Mouse (Mus musculus) midbrain, embryonic 16.5 days (tissue): Measurements from ENCODE around the gene Ctsl. TPM values are rescaled to one million over a fixed set of nuclear protein-coding genes. Genes with fewer than 3 reads are reported as not detected.
A peak's percentile ranks its signal among the peaks of the same experiment; 100 is the strongest.

ENCODE experiments used
- ATAC-seq: fragments of 200-750 bp; cut with Nextera tagmentation; 2 replicates; pipeline ENCODE4 v1.8.0; 2017; ENCODE audit warnings: moderate TSS enrichment
- H3K27ac ChIP-seq: fragments of 300-500 bp; sonication (generic); 2 replicates; pipeline ENCODE4 v1.5.1; 2014; ENCODE audit warnings: mild to moderate bottlenecking, low read length, mixed read lengths
- H3K27me3 ChIP-seq: fragments of 300-500 bp; sonication (generic); 2 replicates; pipeline ENCODE4 v1.6.1; 2014; ENCODE audit warnings: low read depth, low read length, mixed read lengths; ENCODE audit not compliant: control insufficient read depth, insufficient read depth
- H3K36me3 ChIP-seq: fragments of 300-500 bp; sonication (generic); 2 replicates; pipeline ENCODE4 v1.6.1; 2014; ENCODE audit warnings: mild to moderate bottlenecking, low read length, moderate library complexity, mixed read lengths; ENCODE audit not compliant: control insufficient read depth, insufficient read depth
- H3K4me1 ChIP-seq: fragments of 300-500 bp; sonication (generic); 2 replicates; pipeline ENCODE4 v1.6.1; 2014; ENCODE audit warnings: mild to moderate bottlenecking, low read length, mixed read lengths; ENCODE audit not compliant: control insufficient read depth, insufficient read depth
- H3K4me2 ChIP-seq: fragments of 300-500 bp; sonication (generic); 2 replicates; pipeline ENCODE4 v1.6.1; 2014; ENCODE audit warnings: mild to moderate bottlenecking, low read length, mixed read lengths
- H3K4me3 ChIP-seq: fragments of 300-500 bp; sonication (generic); 2 replicates; pipeline ENCODE4 v1.5.1; 2014; ENCODE audit warnings: low read depth, mild to moderate bottlenecking, low read length, moderate library complexity, mixed read lengths
- H3K9ac ChIP-seq: fragments of 300-500 bp; sonication (generic); 2 replicates; pipeline ENCODE4 v1.6.1; 2014; ENCODE audit warnings: low read depth, low read length, mixed read lengths
- H3K9me3 ChIP-seq: fragments of 300-500 bp; sonication (generic); replicated peaks from 2 replicates; pipeline ENCODE4 v1.6.1; 2014; ENCODE audit warnings: mild to moderate bottlenecking, low read length, mixed read lengths; ENCODE audit not compliant: control insufficient read depth, poor library complexity, severe bottlenecking
- WGBS: fragments of 180-500 bp; shearing (Covaris S2); extraction: QIAGEN DNeasy Blood & Tissue Kit; methylation state at CpG from one replicate; pipeline ENCODE4 v1.1.7; 2014; 5-methylcytosine and 5-hydroxymethylcytosine counted together
- polyA plus RNA-seq: library from polyadenylated mRNA; unstranded; fragments of >200 nt; fragmentation: Nextera tagmentation; extraction: Ambion mirVana; gene quantifications from 2 replicates; pipeline ENCODE4 v1.2.1, GENCODE M21; 2015

The Ctsl gene
- polyA plus RNA-seq, 1 experiment from 2014 or later, result 163 TPM

DNA sequence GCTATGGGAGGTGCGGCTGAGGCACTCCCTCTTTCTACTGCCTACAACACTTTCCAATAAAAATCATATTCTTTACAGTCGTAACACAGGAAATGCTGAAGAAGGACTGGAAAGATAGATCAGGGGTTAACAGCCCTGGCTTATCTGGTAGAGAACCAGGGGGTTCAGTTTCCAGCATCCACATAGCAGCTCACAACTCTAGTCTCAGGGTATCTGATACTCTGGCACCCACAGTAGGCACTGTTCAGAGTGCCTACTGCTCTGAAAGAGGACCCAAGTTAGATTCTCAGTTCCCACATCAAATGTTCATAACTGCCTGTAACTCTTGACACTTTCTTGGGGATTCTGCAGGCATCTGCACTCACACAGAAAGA lies 57.8 kb downstream of the Ctsl start:
- no peaks in the 10 kb centered on the region for H3K36me3 ChIP-seq

DNA sequence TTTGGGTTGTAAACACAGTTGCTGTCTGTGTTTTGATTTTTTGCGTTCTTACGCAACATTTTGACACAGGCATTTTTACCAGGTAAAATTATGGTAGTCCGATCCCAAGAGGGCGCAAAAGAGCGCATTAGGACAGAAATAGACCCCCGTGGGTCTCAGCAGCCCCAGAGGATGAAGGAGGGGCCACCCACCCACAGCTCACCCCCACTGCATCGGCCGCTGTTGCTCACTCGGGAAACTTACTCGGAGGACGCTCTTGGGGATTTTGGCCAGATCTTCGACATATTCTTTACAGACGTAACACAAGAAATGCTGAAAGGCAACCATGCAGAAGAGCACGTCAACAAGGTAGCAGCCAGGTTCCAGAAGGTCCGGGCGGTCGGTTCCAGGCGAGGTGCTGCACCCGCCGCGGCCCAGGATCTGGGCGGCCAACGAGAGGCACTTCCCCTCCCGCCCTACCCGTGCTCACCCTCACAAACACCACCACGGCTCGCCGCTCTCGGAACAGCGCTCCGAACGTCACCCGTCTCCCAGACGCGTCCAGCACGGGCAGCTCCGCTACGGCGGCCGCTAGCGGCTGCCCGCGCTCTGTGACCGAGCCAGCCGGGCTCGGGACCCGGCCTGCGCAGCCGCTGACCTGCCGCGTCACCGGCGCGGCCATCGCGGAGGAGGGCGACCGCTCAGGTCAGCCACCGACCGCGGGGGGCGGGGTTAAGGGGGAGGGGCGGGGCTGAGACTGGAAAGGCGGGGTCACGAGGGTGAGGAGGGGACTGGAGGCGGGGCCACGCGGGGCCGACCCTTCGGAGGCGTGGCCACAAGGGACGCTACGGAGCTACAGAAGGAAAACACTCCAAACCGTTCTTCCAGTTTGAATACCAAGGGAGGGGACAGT lies 58.4 kb downstream of the Ctsl start, which contains the start of gene Aaed1:
Aaed1 (minus strand) TSS at position 687 of the 892 bp plus-strand sequence.
- under 1% methylated on average over 73 of the region's 74 CpGs for WGBS
- Histone ChIP-seq H3K27me3 (no peaks in the 10 kb centered on the region), H3K9ac (peak within 1 kb of the TSS; percentile 77), H3K9me3 (no peaks in the 10 kb centered on the region), H3K36me3 (no peaks in the 10 kb centered on the region), H3K4me1 (peaks cover 8% of the 10 kb centered on the region), H3K27ac (peak within 1 kb of the TSS; percentile 87), H3K4me3 (peak within 1 kb of the TSS; percentile 61), H3K4me2 (peak within 1 kb of the TSS; percentile 70)
- ATAC-seq, result peak; percentile 95

More for the DNA sequence above, 57.8 kb downstream of the Ctsl start:
- no peaks in the 10 kb centered on the region for H3K27me3 ChIP-seq
- no peak for ATAC-seq
- 0% methylated on average over 2 of the region's 2 CpGs for WGBS
- peak overlapping the region; percentile 61 for H3K4me3 ChIP-seq
- no peaks in the 10 kb centered on the region for H3K9me3 ChIP-seq
- peak overlapping the region; percentile 47; the same call in 1 of the 2 replicates for H3K27ac ChIP-seq
- peaks cover 8% of the 10 kb centered on the region for H3K4me1 ChIP-seq
- H3K4me2 ChIP-seq, result peak overlapping the region; percentile 70
- peak overlapping the region; percentile 77 for H3K9ac ChIP-seq

DNA sequence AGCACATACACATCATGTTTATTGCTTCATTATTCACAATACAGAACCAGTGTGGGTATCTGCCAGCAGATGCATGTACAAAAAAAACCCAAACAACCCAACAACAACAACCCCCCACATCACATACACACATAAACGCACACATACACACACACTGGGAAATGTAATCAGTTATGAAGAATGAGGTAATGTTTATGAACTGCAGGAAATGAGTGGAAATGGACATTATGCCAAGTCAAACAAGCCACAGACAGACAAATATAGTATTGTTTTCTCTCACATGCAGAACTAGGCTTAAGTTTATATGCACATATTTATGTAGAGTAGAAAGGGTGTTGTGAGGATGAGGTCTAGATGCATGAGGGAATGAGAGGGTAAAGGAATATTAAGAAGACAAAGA lies 59.4 kb downstream of the Ctsl start:
- peak overlapping the region; percentile 70 for H3K4me2 ChIP-seq
- H3K4me1 ChIP-seq, result peaks cover 8% of the 10 kb centered on the region
- H3K9ac ChIP-seq, result no peak overlapping the region; the same call in 1 of the 2 replicates
- no peaks in the 10 kb centered on the region for H3K9me3 ChIP-seq
- no peaks in the 10 kb centered on the region for H3K36me3 ChIP-seq
- no peak for ATAC-seq
- WGBS, result 90% methylated on average over 1 of the region's 1 CpGs
- no peaks in the 10 kb centered on the region for H3K27me3 ChIP-seq
- no peak overlapping the region; the same call in 1 of the 2 replicates for H3K4me3 ChIP-seq
- H3K27ac ChIP-seq, result no peak overlapping the region

DNA sequence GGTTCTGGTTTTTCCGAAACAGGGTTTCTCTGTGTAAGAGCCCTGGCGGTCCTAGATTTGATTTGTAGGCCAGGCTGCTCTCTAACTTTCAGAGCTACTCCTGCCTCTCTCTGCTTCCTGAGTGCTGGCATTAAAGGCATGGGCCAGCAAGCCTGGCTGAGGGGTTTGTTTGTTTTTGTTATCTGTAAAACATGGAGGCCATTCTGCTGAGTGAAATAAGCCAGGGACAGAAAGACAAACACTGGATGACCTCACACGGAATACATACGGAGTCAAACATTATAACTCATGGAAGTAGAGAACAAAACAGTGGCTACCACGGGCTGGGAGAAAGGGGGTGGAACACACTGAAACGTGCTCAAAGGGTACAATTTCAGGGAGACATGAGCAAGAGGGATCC lies 60.1 kb downstream of the Ctsl start:
- Histone ChIP-seq H3K9ac (no peak overlapping the region), H3K36me3 (no peaks in the 10 kb centered on the region), H3K9me3 (no peaks in the 10 kb centered on the region), H3K4me2 (no peak overlapping the region), H3K27ac (no peak overlapping the region), H3K27me3 (no peaks in the 10 kb centered on the region), H3K4me3 (no peak overlapping the region), H3K4me1 (peaks cover 7% of the 10 kb centered on the region)
- ATAC-seq, result no peak
- 87% methylated on average over 6 of the region's 6 CpGs for WGBS

DNA sequence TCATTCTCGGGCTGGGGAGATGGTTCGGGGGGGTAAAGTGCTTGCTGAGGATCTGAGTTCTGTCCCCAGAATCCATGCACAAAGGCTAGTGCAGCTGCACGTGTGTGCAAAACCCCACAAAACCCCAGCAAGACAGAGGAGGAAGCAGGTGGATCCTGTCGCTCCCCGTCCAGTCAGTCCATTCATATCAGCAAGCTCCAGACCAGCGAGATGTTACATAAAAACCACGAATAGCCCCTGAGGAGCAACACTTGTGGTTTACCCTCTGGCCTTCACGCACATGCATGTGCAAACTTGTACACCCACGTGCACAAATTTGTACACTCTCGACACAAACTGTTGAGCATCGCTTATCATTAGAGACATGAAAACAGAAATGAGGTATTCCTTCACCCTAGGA lies 60.8 kb downstream of the Ctsl start:
- no peaks in the 10 kb centered on the region for H3K36me3 ChIP-seq
- H3K27me3 ChIP-seq, result no peaks in the 10 kb centered on the region
- no peak overlapping the region for H3K4me2 ChIP-seq
- H3K9ac ChIP-seq, result no peak overlapping the region
- WGBS, result 84% methylated on average over 11 of the region's 11 CpGs
- H3K27ac ChIP-seq, result no peak overlapping the region
- peaks cover 6% of the 10 kb centered on the region for H3K4me1 ChIP-seq
- ATAC-seq, result no peak
- H3K9me3 ChIP-seq, result no peaks in the 10 kb centered on the region
- H3K4me3 ChIP-seq, result no peak overlapping the region

Other genes starting within 250 kb of the Ctsl start
- 0.99 and 2.1 TPM in 2 replicates for gene Slc35d2, start 241.5 kb downstream of the Ctsl start, polyA plus RNA-seq
- gene Zfp367, start 217.7 kb downstream of the Ctsl start, polyA plus RNA-seq, result 3.8 and 4.6 TPM in 2 replicates
- 34.7 and 41.9 TPM in 2 replicates for gene Habp4, start 209.1 kb downstream of the Ctsl start, polyA plus RNA-seq
- gene Cdc14b, start 95.6 kb downstream of the Ctsl start, polyA plus RNA-seq, result 1.5 and 2.3 TPM in 2 replicates
- 10.7 and 11.5 TPM in 2 replicates for gene Aaed1, start 58.2 kb downstream of the Ctsl start, polyA plus RNA-seq
- gene Cdk20, start 61.4 kb upstream of the Ctsl start, polyA plus RNA-seq, result 29.3 and 31.4 TPM in 2 replicates
- 0.16 TPM in 1 of 2 replicates, not detected in the other for gene Fam240b, start 126.9 kb upstream of the Ctsl start, polyA plus RNA-seq